ENCODE assay signal across 8 mouse cellular contexts in the genomic region with DNA sequence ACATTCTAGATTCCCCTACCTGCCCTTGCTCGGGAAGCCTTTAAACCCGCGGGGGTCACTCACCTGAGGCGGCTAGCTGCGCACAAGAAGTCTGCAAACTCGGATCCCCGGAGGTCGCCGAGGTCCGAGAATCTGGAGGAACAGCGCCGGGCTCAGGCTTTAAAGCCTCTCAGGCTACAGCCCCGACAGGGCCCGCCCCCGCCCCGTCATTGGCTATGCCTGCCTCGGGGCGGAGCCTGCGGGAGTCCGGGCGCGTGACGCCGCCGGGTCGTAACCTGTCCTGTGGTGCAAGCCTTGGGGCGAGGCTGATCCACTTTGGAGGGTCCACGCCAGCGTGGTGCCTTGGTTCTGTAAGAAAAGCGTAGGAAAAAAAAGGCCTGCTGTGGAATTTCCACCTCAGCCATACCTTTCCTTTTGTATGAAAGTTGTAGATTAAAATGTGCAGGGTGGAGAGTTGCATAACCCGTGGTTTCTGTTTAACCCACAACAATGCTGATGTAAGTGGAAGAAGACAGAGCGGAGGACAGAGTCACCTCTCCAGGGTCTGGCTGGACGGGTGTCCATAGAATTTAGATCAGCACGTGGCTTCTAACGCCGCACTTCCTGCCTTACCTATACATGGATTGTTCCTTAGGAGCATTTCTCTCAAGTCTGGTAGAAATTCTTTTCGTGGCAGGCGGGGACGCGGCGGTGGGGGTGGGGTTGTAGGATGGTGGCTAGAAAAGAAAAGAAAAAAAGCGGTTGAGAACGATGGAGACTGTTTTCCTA. TPM values are rescaled to one million over a fixed set of nuclear protein-coding genes. Genes with fewer than 3 reads are reported as not detected.
DNase-seq lines count a peak whose midpoint lies in the region; ATAC-seq lines count a peak whose summit lies in the region.

A gene (minus strand): TSS at position 718 of the 768 bp plus-strand sequence.

- ATAC-seq in inflammation-experienced regulatory T-cells, adult 6 months: peak; percentile 95
- peak; percentile 98 for ATAC-seq in megakaryocyte-erythroid progenitor cell, adult 5-6 weeks (replicated peaks; ENCODE audit: low FRiP score, low TSS enrichment, poor library complexity, severe bottlenecking)

- intact Hi-C loops in gastrocnemius, postnatal 14 days (cut with DNase I; ENCODE audit: low total_unique reads): no loop called here
- intact Hi-C loops in left cerebral cortex, postnatal 10 days (cut with DNase I): no loop called here

- DNase-seq in adrenal gland, adult (ENCODE audit: inconsistent age in 2 of 2, low spot score in 1 of 2): peak; percentile 96 to 99
- peak; percentile 97 for DNase-seq in embryo, embryonic 10.5 days (ENCODE audit: low spot score)
- DNase-seq in gastrocnemius, postnatal 14 days: peak; percentile 95
- peak; percentile 83 to 95 for DNase-seq in left cerebral cortex, postnatal 10 days (ENCODE audit: extremely low spot score in 1 of 2, low spot score in 2 of 2)
- DNase-seq in right cerebral cortex, postnatal 25 days: peak; percentile 93
- DNase-seq in urinary bladder, postnatal 4 days (ENCODE audit: low spot score in 2 of 2): peak; percentile 92 to 94

RNA-seq across cellular contexts. Expression of the gene that starts here (rescaled TPM):
- total RNA-seq in gastrocnemius, postnatal 14 days (2021): 100 to 1,000 TPM; 132 to 141 TPM
- polyA plus RNA-seq in inflammation-experienced regulatory T-cells, adult 6 months (2017; shearing (Covaris generic)): 10 to 100 TPM in 1 of 3 experiments, 1 to 10 TPM in 2; 2.3 to 10.7 (median 5.8) TPM
- 100 to 1,000 TPM; 186 to 187 TPM for total RNA-seq in left cerebral cortex, postnatal 10 days (2021)
- 16.2 and 27.8 TPM in 2 replicates for total RNA-seq in megakaryocyte-erythroid progenitor cell, adult 5-6 weeks (2014; fragmentation: Nextera tagmentation)
- 53.0 and 118 TPM in 2 replicates for total RNA-seq in megakaryocyte-erythroid progenitor cell, adult 5-6 weeks (2017)

Comparison
In these comparisons a context has a peak if more than half of its experiments do, and no peak if none do; other contexts are left out.
1. Peak in every context shown above with its lines: DNase-seq and ATAC-seq.